Mouse (Mus musculus) forebrain, embryonic 10.5 days (tissue): ENCODE measurements around the gene Fgfr1op. TPM values are rescaled to one million over a fixed set of nuclear protein-coding genes. Genes with fewer than 3 reads are reported as not detected.

Source experiments
- DNase-seq: peaks from one replicate; pipeline ENCODE4 v3.0.0-alpha.2; 2017; ENCODE audit warnings: low spot score; ENCODE audit errors: extremely low spot score
- H3K27ac ChIP-seq: fragments of 300-500 bp; sonication (generic); 2 replicates; pipeline ENCODE4 v1.5.1; 2016; ENCODE audit warnings: mild to moderate bottlenecking
- H3K27me3 ChIP-seq: fragments of 300-500 bp; sonication (generic); 2 replicates; pipeline ENCODE4 v1.6.1; 2016; ENCODE audit warnings: mild to moderate bottlenecking; ENCODE audit not compliant: poor library complexity, severe bottlenecking
- H3K36me3 ChIP-seq: fragments of 300-500 bp; sonication (generic); replicated peaks from 2 replicates; pipeline ENCODE4 v1.6.1; 2016; ENCODE audit warnings: mild to moderate bottlenecking, moderate library complexity
- H3K4me1 ChIP-seq: fragments of 300-500 bp; sonication (generic); 2 replicates; pipeline ENCODE4 v1.6.1; 2016
- H3K4me3 ChIP-seq: fragments of 300-500 bp; sonication (generic); 2 replicates; pipeline ENCODE4 v1.5.1; 2016; ENCODE audit warnings: mild to moderate bottlenecking, moderate library complexity
- H3K9me3 ChIP-seq: fragments of 300-500 bp; sonication (generic); 2 replicates; pipeline ENCODE4 v1.6.1; 2016; ENCODE audit warnings: mild to moderate bottlenecking, moderate library complexity
- WGBS: fragments of 180-500 bp; shearing (Covaris S2); methylation state at CpG from one replicate; pipeline ENCODE4 v1.1.7; 2016; 5-methylcytosine and 5-hydroxymethylcytosine counted together
- polyA plus RNA-seq: library from polyadenylated mRNA; unstranded; fragments of >200 nt; fragmentation: Nextera tagmentation; extraction: Ambion mirVana; gene quantifications from 2 replicates; pipeline ENCODE4 v1.2.1, GENCODE M21; 2016

Fgfr1op gene
- polyA plus RNA-seq, 1 experiment from 2014 or later, result 57.7 TPM

DNA sequence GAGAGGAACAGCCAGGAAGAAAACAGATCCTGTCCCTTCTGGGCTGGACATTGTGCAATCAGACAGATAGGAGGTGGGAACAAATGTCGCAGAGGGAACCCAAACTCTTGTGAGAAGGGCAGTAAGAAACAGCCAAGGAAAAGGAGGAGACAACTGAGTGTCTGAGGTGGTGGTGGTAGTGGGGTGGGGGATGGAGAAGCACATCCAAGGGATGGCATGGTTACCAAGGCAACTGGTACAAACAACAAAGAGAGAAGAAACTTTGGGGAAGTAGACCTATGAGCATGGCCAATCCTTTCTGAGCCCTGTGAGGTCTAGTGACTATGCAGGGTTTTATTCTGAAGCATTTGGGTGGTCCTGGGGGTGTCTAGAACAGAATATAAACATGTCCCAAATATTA lies 49.1 kb downstream of the Fgfr1op start:
- Histone ChIP-seq H3K36me3 (no peaks in the 10 kb centered on the region), H3K9me3 (no peaks in the 10 kb centered on the region), H3K27ac (no peak overlapping the region), H3K27me3 (no peaks in the 10 kb centered on the region), H3K4me3 (no peak overlapping the region), H3K4me1 (no peaks in the 10 kb centered on the region)
- DNase-seq, result no peak
- 94% methylated on average over 1 of the region's 1 CpGs for WGBS

DNA sequence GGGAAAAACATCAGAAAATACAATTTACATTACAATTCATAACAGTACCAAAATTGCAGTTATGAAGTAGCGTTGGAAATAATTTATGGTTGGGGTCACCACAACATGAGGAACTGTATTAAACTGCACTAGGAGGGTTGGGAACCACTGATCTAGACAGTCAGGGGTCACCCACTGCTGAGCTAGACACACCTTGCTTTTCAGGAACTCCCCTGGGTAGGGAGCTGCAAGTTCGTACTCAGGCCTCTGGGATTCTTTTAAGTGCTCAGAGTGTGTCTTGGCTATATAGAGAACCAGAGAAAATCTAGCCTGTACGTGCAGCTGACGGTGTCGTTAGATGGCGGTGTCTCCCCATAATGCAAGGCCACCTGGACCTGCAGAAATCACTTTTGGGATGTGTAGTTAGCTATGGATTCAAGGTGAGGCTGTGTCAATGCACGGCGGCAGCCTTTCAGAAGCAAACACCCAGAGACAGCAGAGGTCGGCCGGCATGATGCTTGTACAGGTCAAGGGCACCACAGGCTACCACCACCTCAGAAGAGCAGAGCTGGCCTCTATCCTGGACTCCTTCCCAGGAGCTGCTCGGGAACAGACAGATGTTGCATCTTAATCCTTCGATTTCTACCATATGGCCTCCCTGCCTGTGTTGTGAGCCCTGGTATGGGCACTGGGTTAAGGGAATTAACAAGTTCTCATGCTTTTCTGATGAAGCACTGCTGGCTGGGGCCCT lies 49.9 kb downstream of the Fgfr1op start:
- 90% methylated on average over 12 of the region's 12 CpGs for WGBS
- H3K36me3 ChIP-seq, result no peaks in the 10 kb centered on the region
- H3K9me3 ChIP-seq, result no peaks in the 10 kb centered on the region
- no peak overlapping the region for H3K4me3 ChIP-seq
- no peaks in the 10 kb centered on the region for H3K4me1 ChIP-seq
- no peak overlapping the region for H3K27ac ChIP-seq
- no peaks in the 10 kb centered on the region for H3K27me3 ChIP-seq
- no peak for DNase-seq

DNA sequence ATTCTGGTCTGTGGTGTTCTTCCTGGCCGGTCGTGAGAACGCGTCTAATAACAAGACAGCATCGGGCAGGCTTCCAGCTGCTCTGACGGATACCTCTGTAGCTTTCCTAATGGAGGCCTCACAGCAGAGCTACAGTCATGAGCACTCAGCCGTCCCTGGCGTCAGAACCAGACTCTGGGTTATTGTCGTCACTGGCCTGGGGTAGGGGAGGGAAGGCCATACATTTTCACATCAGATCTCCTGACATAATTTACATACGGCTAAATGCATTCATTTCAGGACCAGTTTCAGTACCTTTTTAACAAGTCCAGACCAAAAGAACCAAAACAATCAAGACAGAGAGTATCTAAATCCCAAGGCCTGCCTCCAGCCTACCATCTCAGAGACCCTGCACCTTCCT lies 57.9 kb downstream of the Fgfr1op start:
- Histone ChIP-seq H3K4me3 (no peak overlapping the region), H3K9me3 (no peaks in the 10 kb centered on the region), H3K27ac (no peak overlapping the region), H3K4me1 (no peaks in the 10 kb centered on the region), H3K27me3 (no peaks in the 10 kb centered on the region), H3K36me3 (no peaks in the 10 kb centered on the region)
- no peak for DNase-seq
- WGBS, result 90% methylated on average over 10 of the region's 10 CpGs

DNA sequence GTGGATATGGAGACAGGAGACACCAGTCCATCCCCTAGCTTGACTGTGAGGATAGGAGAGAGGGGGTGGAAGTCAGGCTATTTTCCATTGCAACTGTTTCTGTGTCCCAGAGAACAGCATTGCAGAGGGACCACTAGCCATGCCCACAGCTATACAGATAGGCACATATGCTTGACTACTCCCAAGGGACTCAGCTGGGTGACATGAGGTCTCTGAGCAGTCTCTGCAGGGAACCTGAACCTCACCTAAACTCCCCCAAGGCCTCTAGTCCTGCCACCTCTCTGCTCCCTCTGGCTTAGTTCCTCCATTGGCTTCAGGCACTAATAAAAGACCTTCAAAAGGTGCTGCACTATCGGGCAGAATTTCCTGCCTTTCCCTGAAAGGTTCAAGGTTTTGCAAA lies 58.8 kb downstream of the Fgfr1op start:
- no peak overlapping the region for H3K27ac ChIP-seq
- WGBS, result 80% methylated on average over 1 of the region's 1 CpGs
- DNase-seq, result no peak

DNA sequence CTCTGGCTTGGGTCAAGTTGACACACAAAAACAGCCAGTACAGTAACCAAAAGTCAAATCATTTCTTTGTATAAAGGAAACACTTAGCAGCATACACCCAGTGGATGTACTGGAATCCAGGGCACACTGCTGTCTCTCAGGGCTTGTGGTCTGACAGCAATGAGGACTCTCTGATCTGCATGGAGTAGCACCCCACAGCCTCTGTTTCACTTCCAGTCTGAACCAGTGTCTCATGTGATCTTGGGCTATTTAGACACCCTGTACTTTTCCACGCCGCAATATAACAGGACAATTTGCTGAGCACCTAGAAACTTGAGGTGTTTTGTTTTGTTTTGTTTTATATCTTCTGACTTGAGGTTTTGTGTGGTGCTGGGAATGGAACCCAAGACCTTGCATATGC lies 59.9 kb downstream of the Fgfr1op start:
- WGBS, result 95% methylated on average over 2 of the region's 2 CpGs
- H3K4me3 ChIP-seq, result no peak overlapping the region
- no peaks in the 10 kb centered on the region for H3K27me3 ChIP-seq
- no peaks in the 10 kb centered on the region for H3K9me3 ChIP-seq
- H3K36me3 ChIP-seq, result no peaks in the 10 kb centered on the region
- no peak overlapping the region for H3K27ac ChIP-seq
- no peak for DNase-seq
- H3K4me1 ChIP-seq, result no peaks in the 10 kb centered on the region

More for the DNA sequence above, 58.8 kb downstream of the Fgfr1op start:
- Histone ChIP-seq H3K4me3 (no peak overlapping the region), H3K4me1 (no peaks in the 10 kb centered on the region), H3K9me3 (no peaks in the 10 kb centered on the region), H3K27me3 (no peaks in the 10 kb centered on the region), H3K36me3 (no peaks in the 10 kb centered on the region)

DNA sequence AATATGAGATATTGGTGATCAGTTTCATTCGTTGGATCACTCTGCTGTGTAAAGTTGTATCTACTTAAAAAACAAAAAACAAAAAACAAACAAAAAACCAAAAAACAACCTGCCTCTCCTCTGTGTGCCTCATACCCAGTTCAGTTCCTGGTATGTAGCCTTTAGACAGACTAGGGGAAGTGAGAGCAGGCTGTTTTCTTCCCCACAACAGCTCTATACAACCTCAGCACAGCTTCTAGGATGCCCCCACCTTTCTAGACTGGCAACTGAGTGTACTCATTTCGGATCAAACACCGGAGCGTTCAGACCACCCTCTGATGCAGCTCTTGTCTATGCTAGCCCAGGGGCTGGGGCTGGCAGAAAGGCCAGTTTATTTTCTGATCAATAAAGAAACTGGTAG lies 60.4 kb downstream of the Fgfr1op start:
- Histone ChIP-seq H3K4me3 (no peak overlapping the region), H3K4me1 (no peaks in the 10 kb centered on the region), H3K27me3 (no peaks in the 10 kb centered on the region), H3K36me3 (no peaks in the 10 kb centered on the region), H3K9me3 (no peaks in the 10 kb centered on the region), H3K27ac (no peak overlapping the region)
- DNase-seq, result no peak
- 84% methylated on average over 4 of the region's 4 CpGs for WGBS

DNA sequence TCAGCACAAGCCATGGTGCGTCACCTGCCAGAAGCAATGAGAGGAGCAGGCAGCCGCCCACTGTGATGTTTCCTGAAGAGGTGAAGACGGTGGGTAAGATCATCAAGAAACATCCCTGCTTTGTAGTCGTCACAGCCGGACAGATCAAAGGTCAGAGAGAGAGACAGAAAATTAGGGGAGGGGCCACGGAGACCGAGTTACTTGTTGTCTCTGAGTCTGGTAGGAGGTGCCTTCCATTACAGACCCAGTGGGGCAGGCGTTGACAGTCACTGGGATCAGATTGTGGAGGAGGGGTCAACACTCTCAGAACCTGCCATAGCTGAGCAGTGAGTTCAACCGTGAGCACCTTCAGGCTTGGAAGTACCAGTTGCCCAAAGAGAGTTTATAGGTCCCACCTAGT lies 63.3 kb downstream of the Fgfr1op start:
- 60% methylated on average over 9 of the region's 9 CpGs for WGBS
- H3K36me3 ChIP-seq, result no peaks in the 10 kb centered on the region
- DNase-seq, result no peak
- H3K27me3 ChIP-seq, result no peaks in the 10 kb centered on the region
- no peaks in the 10 kb centered on the region for H3K4me1 ChIP-seq
- no peak overlapping the region for H3K27ac ChIP-seq
- H3K9me3 ChIP-seq, result no peaks in the 10 kb centered on the region
- no peak overlapping the region for H3K4me3 ChIP-seq

DNA sequence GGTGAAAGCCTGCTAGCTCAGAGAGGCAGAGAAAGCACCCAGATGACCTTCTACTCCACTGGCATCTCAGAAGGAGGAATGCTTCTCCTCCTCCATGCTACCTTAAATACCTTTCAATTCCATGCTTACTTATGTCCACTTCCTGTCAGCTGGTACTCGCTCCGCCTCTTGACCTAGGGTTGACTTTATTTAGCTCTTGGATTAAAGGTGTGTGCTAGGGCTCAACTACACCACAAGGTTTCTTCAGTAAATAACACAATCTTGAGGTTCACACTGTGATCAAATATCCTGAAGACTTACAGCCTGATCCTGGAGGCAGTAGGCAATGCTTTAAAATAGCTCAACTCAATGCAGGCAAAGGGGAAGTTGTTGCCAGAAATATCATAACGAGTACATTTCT lies 64.3 kb downstream of the Fgfr1op start:
- 86% methylated on average over 3 of the region's 3 CpGs for WGBS
- DNase-seq, result no peak
- Histone ChIP-seq H3K4me3 (no peak overlapping the region), H3K27me3 (no peaks in the 10 kb centered on the region), H3K27ac (no peak overlapping the region), H3K36me3 (no peaks in the 10 kb centered on the region), H3K4me1 (no peaks in the 10 kb centered on the region), H3K9me3 (no peaks in the 10 kb centered on the region)

DNA sequence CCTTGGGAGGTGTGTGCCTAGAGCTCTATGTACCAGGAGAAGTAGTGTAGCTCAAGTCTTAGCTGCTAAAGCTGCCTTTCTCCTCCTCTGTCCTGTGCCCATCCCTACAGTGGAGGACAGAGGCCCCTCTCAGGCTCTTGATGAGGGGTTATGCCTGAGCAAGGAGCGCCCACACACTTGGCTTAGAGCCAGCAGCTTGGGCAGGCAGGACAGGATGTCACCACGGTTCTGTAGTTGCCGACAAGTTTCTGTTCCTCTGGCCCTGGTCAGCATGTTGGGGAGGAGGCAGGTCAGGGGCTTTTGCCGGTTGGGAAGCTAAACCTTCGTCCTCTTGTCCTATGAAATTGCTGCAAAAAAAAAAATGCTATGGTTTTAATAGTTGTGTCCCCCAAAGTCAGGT lies 66.8 kb downstream of the Fgfr1op start:
- Histone ChIP-seq H3K9me3 (no peaks in the 10 kb centered on the region), H3K4me3 (no peak overlapping the region), H3K36me3 (no peaks in the 10 kb centered on the region), H3K27ac (no peak overlapping the region), H3K27me3 (no peaks in the 10 kb centered on the region), H3K4me1 (no peaks in the 10 kb centered on the region)
- WGBS, result 85% methylated on average over 5 of the region's 5 CpGs
- no peak for DNase-seq

DNA sequence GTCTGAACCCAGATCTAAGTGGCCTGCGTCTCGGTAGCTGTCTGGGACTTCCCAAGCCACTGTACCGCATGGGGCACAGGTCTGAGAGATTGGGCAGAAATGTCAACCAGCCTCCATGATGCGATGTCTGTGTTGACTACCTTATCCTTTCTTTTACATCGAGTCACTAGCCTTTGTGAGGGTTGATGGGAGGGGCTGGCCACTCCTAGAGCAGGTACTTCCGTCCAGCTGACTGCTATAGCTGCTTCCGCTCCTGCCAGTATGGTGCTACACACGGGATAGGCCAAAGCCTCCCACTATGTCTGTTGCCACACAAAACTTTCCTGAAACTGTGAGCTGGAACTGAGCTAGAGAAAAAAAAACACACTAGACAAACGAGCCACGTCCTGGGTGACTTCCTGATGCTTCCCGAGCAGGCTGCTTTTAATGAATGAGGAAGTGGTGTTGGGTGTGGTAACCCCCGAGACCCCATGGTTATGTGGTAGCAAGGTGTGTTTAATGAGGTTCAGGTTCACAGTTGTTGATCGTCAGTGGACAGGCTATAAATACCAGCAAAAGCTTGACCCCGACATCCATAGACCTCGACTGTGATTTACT lies 68.4 kb downstream of the Fgfr1op start:
- DNase-seq, result no peak
- WGBS, result 81% methylated on average over 15 of the region's 15 CpGs
- Histone ChIP-seq H3K36me3 (no peaks in the 10 kb centered on the region), H3K27me3 (no peaks in the 10 kb centered on the region), H3K27ac (no peak overlapping the region), H3K9me3 (no peaks in the 10 kb centered on the region), H3K4me3 (no peak overlapping the region), H3K4me1 (no peaks in the 10 kb centered on the region)

DNA sequence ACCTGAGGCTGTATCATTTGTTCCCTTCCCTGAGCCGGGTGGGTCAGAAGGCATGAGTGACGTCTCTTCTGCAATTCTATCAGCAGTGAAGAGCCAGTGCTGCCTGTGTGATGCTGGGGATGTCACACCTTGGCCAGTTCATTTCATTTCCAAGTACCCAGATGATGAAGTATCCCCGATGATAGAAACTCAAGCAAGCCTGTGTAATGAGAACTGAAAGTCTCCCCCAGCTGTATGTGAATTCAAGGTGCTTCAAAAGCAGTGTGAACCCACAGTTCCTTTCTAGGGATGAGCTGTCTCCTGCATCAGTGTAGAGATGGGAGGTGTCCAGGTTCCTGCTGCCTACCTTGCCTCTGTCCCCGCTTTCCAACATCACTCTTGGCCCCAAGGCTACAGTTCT lies 69.2 kb downstream of the Fgfr1op start:
- H3K27me3 ChIP-seq, result no peaks in the 10 kb centered on the region
- no peak overlapping the region for H3K4me3 ChIP-seq
- H3K27ac ChIP-seq, result no peak overlapping the region
- H3K4me1 ChIP-seq, result no peaks in the 10 kb centered on the region
- no peaks in the 10 kb centered on the region for H3K9me3 ChIP-seq
- WGBS, result 89% methylated on average over 4 of the region's 4 CpGs
- no peak for DNase-seq
- no peaks in the 10 kb centered on the region for H3K36me3 ChIP-seq

DNA sequence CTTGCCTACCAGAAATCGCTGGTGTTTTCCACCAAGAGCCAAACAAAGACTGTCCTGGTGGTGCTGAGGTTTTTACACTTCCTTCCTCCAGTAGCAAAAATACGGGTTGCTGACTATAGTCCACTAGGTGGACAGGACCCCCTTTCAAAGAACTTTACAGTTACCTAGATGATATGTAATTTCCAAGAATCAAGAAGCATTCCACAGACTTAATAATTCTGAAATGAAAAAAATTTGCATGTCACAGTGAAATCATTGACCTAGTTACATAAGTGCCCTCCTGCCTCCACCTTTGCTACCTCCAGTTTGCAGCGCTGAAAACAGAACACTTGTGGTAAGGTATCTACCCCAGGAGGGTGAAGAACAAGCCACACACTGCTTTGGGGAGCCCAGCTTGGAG lies 70.4 kb downstream of the Fgfr1op start, which contains the start of gene Ccr6:
Gene Ccr6 (plus strand): TSS at position 301 of the 400 bp plus-strand sequence.
- DNase-seq, result no peak
- 82% methylated on average over 3 of the region's 3 CpGs for WGBS

DNA sequence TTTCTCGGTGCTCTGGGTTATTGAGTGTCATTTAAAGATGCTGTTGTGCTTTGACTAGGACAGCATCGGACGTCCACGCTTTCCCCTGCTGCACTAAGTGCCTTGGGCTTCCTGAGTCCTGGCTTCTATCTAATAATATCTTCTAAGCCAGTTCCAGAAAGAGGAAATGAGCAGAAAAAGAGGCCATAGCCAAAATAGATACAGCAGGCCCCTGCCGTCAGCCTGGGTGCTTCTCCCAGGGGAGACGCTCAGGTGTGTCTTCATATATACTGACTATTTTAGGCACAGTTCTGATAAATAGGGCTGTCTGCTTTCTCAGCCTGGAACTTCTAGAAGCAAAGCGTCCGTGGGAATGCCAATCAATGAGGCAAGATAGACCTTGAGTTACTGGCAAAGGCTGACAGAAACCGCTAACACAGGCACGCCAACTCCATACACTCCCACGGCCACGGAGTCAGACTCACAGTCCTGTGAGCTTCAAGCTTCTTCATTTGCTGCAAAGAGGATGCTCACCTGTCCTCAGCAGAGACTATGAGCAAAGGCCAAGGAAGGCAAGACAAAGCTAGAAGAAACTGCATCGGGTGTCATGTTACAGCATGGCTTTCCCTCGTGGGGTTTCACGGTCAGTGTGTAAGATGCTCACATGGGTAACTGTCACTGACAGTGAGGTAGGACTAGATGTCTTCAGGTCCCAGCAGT lies 72.9 kb downstream of the Fgfr1op start:
- Histone ChIP-seq H3K27ac (no peak overlapping the region), H3K4me1 (no peaks in the 10 kb centered on the region), H3K27me3 (0 out of 2 replicates have a peak, but pooled peaks cover 2% of the 10 kb centered on the region), H3K4me3 (no peak overlapping the region), H3K36me3 (no peaks in the 10 kb centered on the region), H3K9me3 (no peaks in the 10 kb centered on the region)
- no peak for DNase-seq
- 88% methylated on average over 15 of the region's 15 CpGs for WGBS

More for the DNA sequence above, 70.4 kb downstream of the Fgfr1op start, which contains the start of gene Ccr6:
- Histone ChIP-seq H3K9me3 (no peaks in the 10 kb centered on the region), H3K4me3 (no peak within 1 kb of the TSS), H3K36me3 (no peaks in the 10 kb centered on the region), H3K27me3 (no peaks in the 10 kb centered on the region), H3K27ac (no peak within 1 kb of the TSS), H3K4me1 (no peaks in the 10 kb centered on the region)
